Mouse (Mus musculus) thymus, adult 2 months (tissue): ENCODE results near the gene Unc79. TPM values are rescaled to one million over a fixed set of nuclear protein-coding genes. Genes with fewer than 3 reads are reported as not detected.

Experiments used
- DNase-seq: peaks from one replicate; pipeline ENCODE4 v3.0.0; 2021
- H3K27ac ChIP-seq: fragments of 200-500 bp; 2 replicates; pipeline ENCODE4 v1.5.1; 2012; ENCODE audit warnings: low read length, control low read depth; ENCODE audit not compliant: control insufficient read depth, insufficient read depth
- H3K27me3 ChIP-seq: fragments of 200-500 bp; 2 replicates; pipeline ENCODE4 v1.6.1; 2012; ENCODE audit warnings: mild to moderate bottlenecking, low read length, moderate library complexity, mixed read lengths; ENCODE audit not compliant: control insufficient read depth, insufficient read depth
- H3K36me3 ChIP-seq: fragments of 200-500 bp; 2 replicates; pipeline ENCODE4 v1.6.1; 2012; ENCODE audit warnings: mild to moderate bottlenecking, low read length, moderate library complexity; ENCODE audit not compliant: control insufficient read depth, insufficient read depth
- H3K4me1 ChIP-seq: fragments of 200-500 bp; replicated peaks from 2 replicates; pipeline ENCODE4 v1.6.1; 2012; ENCODE audit warnings: low read length; ENCODE audit not compliant: control insufficient read depth, insufficient read depth
- H3K4me3 ChIP-seq: fragments of 200-500 bp; 2 replicates; pipeline ENCODE4 v1.5.1; 2012; ENCODE audit warnings: mild to moderate bottlenecking, low read length, control low read depth, moderate library complexity; ENCODE audit not compliant: control insufficient read depth, insufficient read depth
- CTCF ChIP-seq: fragments of 200-500 bp; IDR thresholded peaks from 2 replicates; pipeline ENCODE4 v1.5.1; 2012; ENCODE audit warnings: mild to moderate bottlenecking, control low read depth, low read length, moderate library complexity, borderline replicate concordance; ENCODE audit not compliant: control insufficient read depth, poor library complexity, insufficient read depth; ENCODE audit errors: extremely low read depth
- POLR2A ChIP-seq: fragments of 200-500 bp; IDR thresholded peaks from 2 replicates; pipeline ENCODE4 v1.6.1; 2012; ENCODE audit warnings: mild to moderate bottlenecking, low read length, control low read depth, moderate library complexity; ENCODE audit not compliant: control insufficient read depth, poor library complexity, insufficient read depth; ENCODE audit errors: extremely low read depth
- WGBS: fragments of 180-500 bp; shearing (Covaris S2); methylation state at CpG from one replicate; pipeline ENCODE4 v1.1.7; 2018; 5-methylcytosine and 5-hydroxymethylcytosine counted together
- polyA plus RNA-seq: library from polyadenylated mRNA; depleted of rRNA; stranded (reverse); fragments of >200 nt; gene quantifications from 2 replicates; pipeline ENCODE4 v1.2.3, GENCODE M21; 2012

Unc79 gene
- polyA plus RNA-seq, 1 experiment, result 1.1 TPM

- no peaks in the 10 kb centered on the region for H3K27me3 ChIP-seq
- no peak overlapping the region for H3K4me3 ChIP-seq
- no peak overlapping the region for H3K27ac ChIP-seq
- DNase-seq, result no peak
- H3K36me3 ChIP-seq, result no peaks in the 10 kb centered on the region
- no peaks in the 10 kb centered on the region for H3K4me1 ChIP-seq
- no peak for TF ChIP-seq CTCF
- TF ChIP-seq POLR2A, result no peak
- WGBS, result 100% methylated on average over 1 of the region's 1 CpGs
These were observed 175.2 kb downstream of the Unc79 start for GRCm38 (mm10) chr12:103123861-103124260.

GRCm38 (mm10) chr12:103128914-103129313 lies 180.3 kb downstream of the Unc79 start:
- DNase-seq, result no peak
- Histone ChIP-seq H3K36me3 (no peaks in the 10 kb centered on the region), H3K27ac (no peak overlapping the region), H3K4me3 (no peak overlapping the region), H3K27me3 (no peaks in the 10 kb centered on the region), H3K4me1 (no peaks in the 10 kb centered on the region)
- TF ChIP-seq CTCF, result no peak
- no peak for TF ChIP-seq POLR2A
- 94% methylated on average over 6 of the region's 6 CpGs for WGBS

- Histone ChIP-seq H3K4me1 (no peaks in the 10 kb centered on the region), H3K4me3 (no peak overlapping the region), H3K27ac (no peak overlapping the region), H3K36me3 (no peaks in the 10 kb centered on the region), H3K27me3 (no peaks in the 10 kb centered on the region)
- 51% methylated on average over 17 of the region's 17 CpGs for WGBS
- TF ChIP-seq CTCF (no peak), POLR2A (no peak)
- no peak for DNase-seq
These were observed 181.0 kb downstream of the Unc79 start for GRCm38 (mm10) chr12:103129395-103130248.

GRCm38 (mm10) chr12:103131419-103131818 lies 182.8 kb downstream of the Unc79 start:
- H3K4me3 ChIP-seq, result no peak overlapping the region
- no peaks in the 10 kb centered on the region for H3K27me3 ChIP-seq
- H3K27ac ChIP-seq, result no peak overlapping the region
- no peaks in the 10 kb centered on the region for H3K36me3 ChIP-seq
- DNase-seq, result no peak
- no peak for TF ChIP-seq CTCF
- no peak for TF ChIP-seq POLR2A
- no peaks in the 10 kb centered on the region for H3K4me1 ChIP-seq
- 92% methylated on average over 6 of the region's 6 CpGs for WGBS

- 9% methylated on average over 9 of the region's 9 CpGs for WGBS
- DNase-seq, result peak; percentile 4
- no peaks in the 10 kb centered on the region for H3K36me3 ChIP-seq
- H3K27me3 ChIP-seq, result no peaks in the 10 kb centered on the region
- TF ChIP-seq CTCF, result no peak
- no peak for TF ChIP-seq POLR2A
- no peak overlapping the region for H3K27ac ChIP-seq
- H3K4me3 ChIP-seq, result no peak overlapping the region
- 0 out of 2 replicates have a peak, but pooled peaks cover 3% of the 10 kb centered on the region for H3K4me1 ChIP-seq
These were observed 193.9 kb downstream of the Unc79 start for GRCm38 (mm10) chr12:103142550-103143010.

GRCm38 (mm10) chr12:103143798-103144565 lies 195.3 kb downstream of the Unc79 start:
- no peak overlapping the region for H3K4me3 ChIP-seq
- 0 out of 2 replicates have a peak, but pooled peaks cover 3% of the 10 kb centered on the region for H3K4me1 ChIP-seq
- 54% methylated on average over 9 of the region's 9 CpGs for WGBS
- TF ChIP-seq POLR2A, result no peak
- peak; percentile 63; the same call in 1 of the 2 replicates for TF ChIP-seq CTCF
- no peaks in the 10 kb centered on the region for H3K27me3 ChIP-seq
- no peaks in the 10 kb centered on the region for H3K36me3 ChIP-seq
- peak; percentile 18 for DNase-seq
- no peak overlapping the region for H3K27ac ChIP-seq
